Mouse (Mus musculus): ENCODE data around the gene Gabbr1. TPM values are rescaled to one million over a fixed set of nuclear protein-coding genes. Genes with fewer than 3 reads are reported as not detected.

Gabbr1 gene
- polyA plus RNA-seq, 1 experiment from 2014 or later, result 11.2 TPM

DNA sequence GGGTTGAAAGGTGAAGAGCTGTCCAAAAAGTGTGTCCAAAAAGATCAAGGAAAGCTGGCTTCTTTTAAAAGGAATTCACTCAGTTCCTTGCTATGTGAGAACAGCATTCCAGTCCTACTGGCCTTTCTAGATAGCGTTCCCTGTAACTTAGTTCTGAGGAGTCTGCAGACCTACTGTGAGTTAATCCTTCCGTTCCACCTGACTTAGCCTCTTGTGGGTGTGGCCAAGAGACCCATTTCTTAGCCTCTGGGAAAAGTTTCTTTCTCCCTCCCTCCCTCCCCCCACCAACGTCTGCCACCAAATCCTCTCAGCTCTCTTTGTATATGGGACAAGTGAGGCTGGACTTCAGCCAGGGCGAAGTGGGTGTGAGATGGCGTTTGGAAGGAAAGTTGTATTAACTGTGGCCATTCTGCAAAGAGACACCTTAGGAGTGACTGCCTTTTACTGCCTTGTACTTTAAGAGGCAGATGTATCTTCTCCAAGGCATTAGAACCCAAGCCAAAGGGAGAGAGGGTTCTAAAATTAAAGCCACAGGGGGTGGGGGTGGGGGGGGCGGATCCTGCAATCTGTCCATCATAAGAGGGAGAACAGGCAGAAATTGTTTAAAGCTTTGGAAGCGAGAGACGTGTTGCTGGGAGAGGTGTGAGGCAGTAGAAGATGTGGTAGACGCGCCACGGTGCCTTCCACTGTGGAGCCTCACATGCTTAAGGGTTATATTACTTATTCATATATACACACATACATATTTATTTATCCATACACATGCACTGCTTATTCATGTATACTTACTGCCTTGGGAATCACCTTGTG lies 18.1 kb downstream of the Gabbr1 start:
- ATAC-seq (ENCODE audit: insufficient read depth, low FRiP score, low read depth), result no peak
- Histone ChIP-seq H3K27ac (no peak overlapping the region), H3K4me1 (no peaks in the 10 kb centered on the region), H3K36me3 (peaks cover 24% of the 10 kb centered on the region; the same call in 1 of the 2 replicates), H3K27me3 (replicated peaks) (no peaks in the 10 kb centered on the region), H3K4me3 (replicated peaks) (no peak overlapping the region), H3K4me2 (no peak overlapping the region), H3K9ac (no peak overlapping the region), H3K9me3 (no peaks in the 10 kb centered on the region)
- 83% methylated on average over 11 of the region's 11 CpGs for WGBS

DNA sequence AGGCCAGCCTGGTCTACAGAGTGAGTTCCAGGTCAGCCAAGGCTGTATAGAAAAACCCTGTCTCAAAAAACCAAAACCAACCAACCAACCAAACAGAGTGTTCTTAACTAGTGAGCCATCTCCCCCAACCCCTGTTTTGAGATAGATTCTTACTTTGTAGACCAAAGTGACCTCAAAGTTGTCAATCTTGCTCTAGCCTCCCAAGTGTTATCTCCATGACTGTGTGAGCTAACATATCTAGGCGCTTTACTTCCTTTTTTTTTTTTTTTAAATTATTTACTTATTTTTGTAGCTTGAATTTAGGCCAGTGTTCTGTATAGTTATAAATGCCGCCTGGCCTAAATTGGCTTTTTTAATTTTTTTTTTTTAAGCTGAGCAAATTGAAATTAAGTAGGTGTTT lies 20.2 kb downstream of the Gabbr1 start:
- no peaks in the 10 kb centered on the region for H3K9me3 ChIP-seq
- no peak overlapping the region for H3K27ac ChIP-seq
- no peak for ATAC-seq (ENCODE audit: insufficient read depth, low FRiP score, low read depth)
- no peak overlapping the region for H3K4me3 ChIP-seq (replicated peaks)
- peaks cover 34% of the 10 kb centered on the region; the same call in 1 of the 2 replicates for H3K36me3 ChIP-seq
- H3K27me3 ChIP-seq (replicated peaks), result no peaks in the 10 kb centered on the region
- no peaks in the 10 kb centered on the region for H3K4me1 ChIP-seq
- WGBS, result 99% methylated on average over 2 of the region's 2 CpGs
- H3K4me2 ChIP-seq, result no peak overlapping the region
- no peak overlapping the region for H3K9ac ChIP-seq

DNA sequence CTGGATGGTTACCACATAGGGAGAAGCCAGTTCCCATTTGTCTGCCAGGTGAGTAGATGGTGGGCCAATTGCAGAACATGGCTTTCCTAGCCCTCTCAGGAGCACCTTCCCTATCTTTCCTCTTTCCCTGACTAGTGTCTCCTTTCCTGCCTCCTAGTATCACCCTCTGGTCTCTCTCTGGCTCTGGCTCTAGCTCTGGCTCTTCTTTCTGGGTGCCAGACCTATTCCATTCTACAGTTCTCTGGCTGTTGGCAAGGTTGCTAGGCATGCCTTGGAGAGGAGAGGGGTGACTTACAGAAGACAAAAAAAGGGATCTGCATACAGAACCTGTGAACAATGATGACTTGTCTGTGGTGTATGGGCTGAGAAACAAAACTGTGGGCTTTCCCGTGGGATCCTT lies 22.1 kb downstream of the Gabbr1 start:
- Histone ChIP-seq H3K4me3 (replicated peaks) (no peak overlapping the region), H3K27me3 (replicated peaks) (no peaks in the 10 kb centered on the region), H3K9me3 (no peaks in the 10 kb centered on the region), H3K4me2 (no peak overlapping the region), H3K4me1 (no peaks in the 10 kb centered on the region), H3K9ac (no peak overlapping the region), H3K27ac (no peak overlapping the region), H3K36me3 (peaks cover 28% of the 10 kb centered on the region)
- ATAC-seq (ENCODE audit: insufficient read depth, low FRiP score, low read depth), result no peak
- WGBS, result 86% methylated on average over 1 of the region's 1 CpGs

GRCm38 (mm10) chr17:37070121-37070520 lies 24.4 kb downstream of the Gabbr1 start:
- no peak overlapping the region for H3K4me2 ChIP-seq
- H3K36me3 ChIP-seq, result peaks cover 21% of the 10 kb centered on the region
- WGBS, result 89% methylated on average over 8 of the region's 8 CpGs

DNA sequence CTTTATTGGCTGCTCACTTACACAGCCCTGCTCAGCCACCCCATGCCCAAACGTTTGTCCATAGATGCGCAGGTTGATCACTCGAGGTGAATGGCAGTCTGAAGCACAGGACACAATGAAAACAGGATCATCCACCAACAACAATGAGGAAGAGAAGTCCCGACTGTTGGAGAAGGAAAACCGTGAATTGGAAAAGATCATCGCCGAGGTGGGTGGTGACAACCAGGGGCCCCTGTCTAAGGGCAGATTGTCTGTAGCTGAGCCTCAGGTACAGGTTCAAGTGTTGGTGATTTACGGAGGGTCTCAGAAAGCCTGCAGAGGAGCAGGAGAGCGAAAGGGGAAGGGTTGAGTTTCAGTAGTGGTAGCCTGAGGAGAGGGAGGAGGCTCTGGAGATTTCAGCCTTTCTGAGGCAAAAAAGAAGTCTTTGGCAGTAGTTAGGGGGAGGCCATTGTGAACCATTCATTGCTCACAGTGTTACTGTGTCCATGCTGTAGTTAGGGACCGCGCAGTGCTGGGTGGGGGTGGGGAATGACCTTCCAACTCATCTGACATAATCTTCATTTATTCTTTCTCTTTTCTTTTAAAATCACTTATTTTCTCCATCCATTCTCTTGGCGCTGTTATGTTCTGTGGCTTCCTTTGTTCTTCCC lies 26.4 kb downstream of the Gabbr1 start:
- Histone ChIP-seq H3K9ac (no peak overlapping the region), H3K27me3 (replicated peaks) (no peaks in the 10 kb centered on the region), H3K36me3 (peaks cover 15% of the 10 kb centered on the region), H3K4me1 (no peaks in the 10 kb centered on the region), H3K27ac (no peak overlapping the region), H3K4me3 (replicated peaks) (no peak overlapping the region), H3K4me2 (no peak overlapping the region), H3K9me3 (no peaks in the 10 kb centered on the region)
- WGBS, result 80% methylated on average over 12 of the region's 12 CpGs
- no peak for ATAC-seq (ENCODE audit: insufficient read depth, low FRiP score, low read depth)

More at GRCm38 (mm10) chr17:37070121-37070520, 24.4 kb downstream of the Gabbr1 start:
- Histone ChIP-seq H3K27me3 (replicated peaks) (no peaks in the 10 kb centered on the region), H3K4me1 (no peaks in the 10 kb centered on the region), H3K9me3 (no peaks in the 10 kb centered on the region), H3K9ac (no peak overlapping the region), H3K27ac (no peak overlapping the region), H3K4me3 (replicated peaks) (no peak overlapping the region)
- no peak for ATAC-seq (ENCODE audit: insufficient read depth, low FRiP score, low read depth)

GRCm38 (mm10) chr17:37072730-37073276 lies 27.0 kb downstream of the Gabbr1 start:
- Histone ChIP-seq H3K9me3 (no peaks in the 10 kb centered on the region), H3K9ac (no peak overlapping the region), H3K4me1 (no peaks in the 10 kb centered on the region), H3K4me2 (no peak overlapping the region), H3K27me3 (replicated peaks) (no peaks in the 10 kb centered on the region), H3K36me3 (peaks cover 15% of the 10 kb centered on the region), H3K27ac (no peak overlapping the region), H3K4me3 (replicated peaks) (no peak overlapping the region)
- ATAC-seq (ENCODE audit: insufficient read depth, low FRiP score, low read depth), result no peak
- 66% methylated on average over 11 of the region's 11 CpGs for WGBS

DNA sequence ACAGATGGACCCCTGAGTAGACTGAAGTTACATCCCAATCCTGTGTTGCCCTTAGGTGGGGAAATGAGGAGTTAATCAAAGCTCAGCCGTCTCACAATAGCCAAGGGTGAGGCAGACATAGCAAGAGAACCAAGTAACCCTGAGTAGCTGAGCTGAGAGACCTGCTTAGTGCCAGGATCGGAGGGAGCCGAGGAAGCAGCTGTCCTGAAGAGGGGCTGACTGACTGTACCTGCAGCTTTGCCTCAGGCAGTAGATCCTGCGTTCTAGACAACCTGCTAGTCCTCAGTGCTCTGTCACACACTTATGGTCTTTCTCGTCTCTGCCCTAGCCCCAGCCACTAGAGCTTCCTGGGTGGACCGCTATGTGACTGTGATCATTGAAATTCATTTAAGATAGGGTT lies 29.4 kb downstream of the Gabbr1 start:
- Histone ChIP-seq H3K27ac (no peak overlapping the region), H3K9ac (no peak overlapping the region)

GRCm38 (mm10) chr17:37075766-37076165 lies 30.0 kb downstream of the Gabbr1 start:
- Histone ChIP-seq H3K36me3 (peaks cover under 1% of the 10 kb centered on the region; the same call in 1 of the 2 replicates), H3K4me2 (no peak overlapping the region), H3K4me3 (replicated peaks) (no peak overlapping the region), H3K4me1 (no peaks in the 10 kb centered on the region), H3K9ac (no peak overlapping the region), H3K27me3 (replicated peaks) (no peaks in the 10 kb centered on the region), H3K27ac (no peak overlapping the region), H3K9me3 (no peaks in the 10 kb centered on the region)
- no peak for ATAC-seq (ENCODE audit: insufficient read depth, low FRiP score, low read depth)
- WGBS, result 83% methylated on average over 2 of the region's 2 CpGs

More for the DNA sequence above, 29.4 kb downstream of the Gabbr1 start:
- Histone ChIP-seq H3K4me2 (no peak overlapping the region), H3K4me3 (replicated peaks) (no peak overlapping the region), H3K36me3 (peaks cover 7% of the 10 kb centered on the region), H3K4me1 (no peaks in the 10 kb centered on the region), H3K27me3 (replicated peaks) (no peaks in the 10 kb centered on the region), H3K9me3 (no peaks in the 10 kb centered on the region)
- 88% methylated on average over 6 of the region's 6 CpGs for WGBS
- ATAC-seq (ENCODE audit: insufficient read depth, low FRiP score, low read depth), result no peak

- Histone ChIP-seq H3K4me3 (replicated peaks) (no peak overlapping the region), H3K4me1 (no peaks in the 10 kb centered on the region), H3K27me3 (replicated peaks) (no peaks in the 10 kb centered on the region), H3K27ac (no peak overlapping the region), H3K9me3 (no peaks in the 10 kb centered on the region), H3K36me3 (no peaks in the 10 kb centered on the region; the same call in 1 of the 2 replicates), H3K4me2 (no peak overlapping the region), H3K9ac (no peak overlapping the region)
- no peak for ATAC-seq (ENCODE audit: insufficient read depth, low FRiP score, low read depth)
- 50% methylated on average over 1 of the region's 1 CpGs for WGBS
Measured at GRCm38 (mm10) chr17:37078193-37078592, 32.4 kb downstream of the Gabbr1 start.

- no peak overlapping the region for H3K27ac ChIP-seq
- no peak overlapping the region for H3K4me3 ChIP-seq (replicated peaks)
- no peak for ATAC-seq (ENCODE audit: insufficient read depth, low FRiP score, low read depth)
- no peaks in the 10 kb centered on the region for H3K4me1 ChIP-seq
- no peaks in the 10 kb centered on the region for H3K9me3 ChIP-seq
- H3K36me3 ChIP-seq, result no peaks in the 10 kb centered on the region
- H3K9ac ChIP-seq, result no peak overlapping the region
- WGBS, result 46% methylated on average over 2 of the region's 2 CpGs
- no peak overlapping the region for H3K4me2 ChIP-seq
- H3K27me3 ChIP-seq (replicated peaks), result no peaks in the 10 kb centered on the region
Measured at GRCm38 (mm10) chr17:37078990-37079389, 33.2 kb downstream of the Gabbr1 start.

- Histone ChIP-seq H3K9me3 (no peaks in the 10 kb centered on the region), H3K4me3 (replicated peaks) (no peak overlapping the region), H3K36me3 (no peaks in the 10 kb centered on the region), H3K27ac (no peak overlapping the region), H3K4me1 (no peaks in the 10 kb centered on the region), H3K9ac (no peak overlapping the region), H3K4me2 (no peak overlapping the region), H3K27me3 (replicated peaks) (no peaks in the 10 kb centered on the region)
- 18% methylated on average over 5 of the region's 5 CpGs for WGBS
- no peak for ATAC-seq (ENCODE audit: insufficient read depth, low FRiP score, low read depth)
Measured at GRCm38 (mm10) chr17:37080119-37080518, 34.4 kb downstream of the Gabbr1 start.

GRCm38 (mm10) chr17:37081659-37082058 lies 35.9 kb downstream of the Gabbr1 start:
- no peaks in the 10 kb centered on the region for H3K4me1 ChIP-seq
- H3K9ac ChIP-seq, result no peak overlapping the region
- no peaks in the 10 kb centered on the region for H3K36me3 ChIP-seq
- no peak for ATAC-seq (ENCODE audit: insufficient read depth, low FRiP score, low read depth)
- no peak overlapping the region for H3K4me3 ChIP-seq (replicated peaks)
- no peaks in the 10 kb centered on the region for H3K27me3 ChIP-seq (replicated peaks)
- 85% methylated on average over 4 of the region's 4 CpGs for WGBS
- no peak overlapping the region for H3K27ac ChIP-seq
- H3K4me2 ChIP-seq, result no peak overlapping the region
- no peaks in the 10 kb centered on the region for H3K9me3 ChIP-seq
